Mouse (Mus musculus) erythroblast, adult 5-6 weeks (primary cell): ENCODE results near the gene Xpot. TPM values are rescaled to one million over a fixed set of nuclear protein-coding genes. Genes with fewer than 3 reads are reported as not detected.

Experiments
- ATAC-seq: replicated peaks from 2 replicates; pipeline ENCODE4 v1.8.0; 2016; ENCODE audit warnings: moderate number of reproducible peaks, mild to moderate bottlenecking, moderate TSS enrichment, inconsistent platforms; ENCODE audit not compliant: poor library complexity, low FRiP score, severe bottlenecking
- total RNA-seq, 2 experiments: library from RNA; stranded (forward) in 1 of 2; stranded (reverse) in 1 of 2; fragments of 150-400 nt in 1 of 2; fragments of 200-764, 138-1000 nt in 1 of 2; gene quantifications; 2 replicates each; pipeline versions ENCODE4 v1.2.3 to v1.2.4; 2015 to 2017; ENCODE audit warnings: low replicate concordance in 2 of 2

Gene Xpot
- total RNA-seq, 2 experiments from 2014 or later, result 16.1 to 26.0 TPM

GRCm38 (mm10) chr10:121625006-121625405 is 1.1 kb downstream of the Xpot start:
- no peak for ATAC-seq

DNA sequence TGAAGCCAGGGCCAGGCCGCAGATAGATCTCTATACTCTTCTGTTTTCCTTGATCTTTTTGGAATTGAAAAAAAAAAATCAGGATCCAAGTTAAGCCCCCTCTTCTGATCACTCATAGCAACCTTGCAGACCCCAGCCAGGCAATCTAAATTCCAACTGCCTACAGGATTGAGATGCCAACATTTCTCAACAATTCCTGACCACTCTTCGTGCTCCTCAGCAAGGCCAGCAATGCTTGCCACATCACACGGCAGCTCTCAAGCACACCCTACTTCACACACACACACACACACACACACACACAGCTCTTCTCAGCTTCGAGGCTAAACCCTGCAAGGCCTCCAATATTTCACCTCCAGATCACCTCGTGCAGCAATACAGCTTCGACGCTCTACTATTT is 2.5 kb downstream of the Xpot start:
- ATAC-seq, result no peak

GRCm38 (mm10) chr10:121622431-121622830 is 3.7 kb downstream of the Xpot start:
- ATAC-seq, result no peak

DNA sequence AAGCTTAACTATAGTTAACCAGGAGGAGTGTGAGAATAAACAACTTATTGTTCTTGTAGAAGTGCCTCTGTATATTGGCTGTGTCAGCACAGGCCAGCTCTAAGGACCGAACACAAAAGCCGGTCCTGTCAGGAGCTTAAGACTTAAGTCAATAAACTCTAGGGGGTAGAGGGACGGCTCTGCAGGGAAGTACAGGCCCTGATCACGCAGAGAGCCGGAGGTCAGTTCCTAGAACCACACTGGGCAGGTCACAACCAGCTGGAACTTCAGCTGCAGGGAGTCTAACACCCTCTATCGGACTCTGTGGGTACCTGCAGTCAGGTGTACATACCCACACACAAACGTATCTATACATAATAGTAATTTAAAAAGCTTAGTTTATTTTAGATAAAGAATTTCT is 10.2 kb downstream of the Xpot start:
- ATAC-seq, result no peak

GRCm38 (mm10) chr10:121615146-121615870 is 10.8 kb downstream of the Xpot start:
- ATAC-seq, result no peak

DNA sequence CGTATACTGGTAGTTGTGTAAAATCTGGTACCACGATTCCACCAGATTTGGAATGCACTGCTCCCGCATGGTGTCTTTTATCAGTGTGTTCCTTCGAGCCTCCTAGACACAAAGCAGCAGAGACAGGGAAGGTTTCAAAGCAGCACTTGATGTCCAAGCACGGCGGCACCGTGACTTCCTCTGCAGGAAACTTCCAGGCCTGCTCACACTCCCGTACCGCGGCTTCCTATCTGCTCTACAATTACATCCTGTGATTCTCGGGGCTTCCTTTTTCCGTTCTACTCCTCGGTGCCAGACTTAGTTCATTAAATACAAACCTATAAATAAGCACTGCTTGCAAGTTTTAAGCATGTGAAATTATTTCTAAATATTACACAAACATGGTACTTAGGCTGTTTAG is 12.6 kb downstream of the Xpot start:
- no peak for ATAC-seq

DNA sequence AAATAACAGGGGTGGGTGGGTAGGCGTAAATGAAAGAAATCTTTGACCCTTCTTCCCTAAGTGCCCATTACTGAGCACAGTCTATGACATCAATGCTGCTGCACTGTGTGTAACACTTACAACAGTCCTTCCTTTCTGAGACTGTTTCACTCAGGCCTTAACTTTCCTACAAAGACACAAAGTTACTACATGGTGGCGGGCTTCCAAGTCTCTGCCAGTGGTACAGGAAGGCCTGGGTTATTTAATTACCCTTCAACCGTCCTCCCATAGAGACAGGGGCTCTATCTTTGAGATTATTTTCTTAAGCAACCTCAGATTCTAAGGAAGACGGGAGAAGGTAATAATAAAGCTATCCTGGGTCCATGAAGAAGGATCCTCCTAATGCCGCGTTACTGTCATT is 13.7 kb downstream of the Xpot start:
- ATAC-seq, result no peak

DNA sequence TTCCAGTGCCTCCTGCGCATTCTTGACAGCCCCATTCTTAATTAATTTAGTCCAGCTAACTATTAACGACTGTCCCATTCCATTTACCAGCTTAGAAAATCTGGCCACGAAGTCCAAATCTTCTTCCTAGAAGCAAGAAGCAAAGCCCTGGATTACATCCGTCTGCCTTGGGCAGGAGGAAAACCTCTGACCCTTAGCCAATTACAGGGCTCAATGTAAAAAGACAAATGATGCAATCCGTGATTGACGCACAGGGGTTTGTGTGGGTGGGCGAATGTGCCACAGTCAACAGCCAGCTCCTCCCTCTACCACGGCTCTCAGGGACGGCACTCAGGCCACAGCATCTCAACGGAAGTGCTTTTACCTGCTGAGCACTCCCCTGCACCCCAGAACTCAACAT is 14.5 kb downstream of the Xpot start:
- ATAC-seq, result no peak

DNA sequence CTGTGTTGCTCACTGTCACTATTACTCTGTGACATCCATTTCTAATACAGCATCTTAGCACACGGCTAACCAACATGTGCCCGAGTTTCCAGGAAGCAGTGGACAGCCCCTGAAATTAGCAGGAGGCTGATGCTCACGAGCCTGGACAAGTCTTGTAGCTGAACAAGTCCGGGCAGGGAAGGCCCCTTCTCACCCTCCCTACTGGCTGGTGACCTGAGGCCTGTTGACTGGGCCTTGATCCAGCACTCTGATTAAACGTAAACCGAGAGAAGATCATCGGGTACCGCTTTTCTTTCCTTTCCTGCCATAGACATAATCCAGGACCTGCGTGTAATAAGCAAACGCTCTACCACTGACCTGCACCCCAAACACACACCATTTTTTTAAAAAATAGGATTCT is 18.0 kb downstream of the Xpot start:
- no peak for ATAC-seq

DNA sequence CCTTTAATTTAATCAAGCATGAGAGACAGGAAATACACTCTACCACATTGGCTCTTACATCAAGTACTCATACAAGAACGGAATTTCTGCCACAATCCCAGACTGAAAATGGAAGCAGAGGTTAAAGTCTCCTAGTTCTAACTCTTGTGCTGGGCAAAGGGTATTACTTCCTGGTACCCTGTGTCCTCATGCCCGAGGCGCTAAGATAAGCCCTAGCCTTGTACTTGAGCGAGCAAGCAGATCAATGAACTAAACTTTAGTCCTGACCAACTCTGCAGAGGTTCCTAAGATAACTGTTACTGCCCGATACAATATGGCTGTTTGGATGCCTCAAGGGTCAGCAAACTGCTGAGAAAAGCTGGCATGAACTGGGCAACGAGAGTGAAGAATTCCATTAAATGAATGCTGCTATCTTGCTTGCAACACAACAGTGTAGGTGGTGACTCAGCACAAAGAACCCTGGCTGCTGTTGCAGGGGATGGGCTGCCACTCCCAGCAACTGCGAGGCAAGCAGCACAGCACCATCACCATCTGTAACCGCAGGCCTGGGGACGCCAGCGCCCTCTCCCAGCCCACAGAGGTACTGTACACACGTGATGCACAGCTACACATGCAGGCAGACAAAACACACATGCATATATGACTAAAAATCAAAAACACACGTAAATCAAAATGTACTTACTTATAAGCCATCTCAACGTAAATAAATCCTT is 21.3 kb downstream of the Xpot start:
- ATAC-seq, result no peak

DNA sequence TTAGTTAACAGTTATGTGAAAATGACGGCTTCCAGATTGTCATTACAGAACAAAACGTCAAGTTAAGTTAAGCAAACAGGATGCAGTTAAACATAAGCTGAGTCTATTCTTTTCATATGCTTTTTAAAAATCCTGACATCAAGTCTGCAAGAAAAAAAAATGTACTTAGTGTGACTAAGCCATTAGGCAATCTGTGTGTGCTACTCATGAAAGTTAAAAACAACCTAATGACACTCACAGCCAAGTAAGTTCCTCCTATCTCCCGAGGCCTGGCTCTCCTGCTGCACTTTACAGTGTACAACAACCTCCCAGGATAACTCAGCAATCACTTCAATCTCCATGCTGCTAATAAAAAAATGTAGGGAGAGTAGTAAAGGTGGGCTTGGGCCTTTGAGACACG is 22.6 kb downstream of the Xpot start:
- ATAC-seq, result no peak

- ATAC-seq, result no peak
Observed at GRCm38 (mm10) chr10:121601272-121601671, 24.9 kb downstream of the Xpot start.

GRCm38 (mm10) chr10:121596580-121596979 is 29.6 kb downstream of the Xpot start:
- no peak for ATAC-seq

GRCm38 (mm10) chr10:121591106-121591505 is 35.0 kb downstream of the Xpot start:
- ATAC-seq, result no peak

GRCm38 (mm10) chr10:121587371-121587840 is 38.7 kb downstream of the Xpot start:
- no peak for ATAC-seq

DNA sequence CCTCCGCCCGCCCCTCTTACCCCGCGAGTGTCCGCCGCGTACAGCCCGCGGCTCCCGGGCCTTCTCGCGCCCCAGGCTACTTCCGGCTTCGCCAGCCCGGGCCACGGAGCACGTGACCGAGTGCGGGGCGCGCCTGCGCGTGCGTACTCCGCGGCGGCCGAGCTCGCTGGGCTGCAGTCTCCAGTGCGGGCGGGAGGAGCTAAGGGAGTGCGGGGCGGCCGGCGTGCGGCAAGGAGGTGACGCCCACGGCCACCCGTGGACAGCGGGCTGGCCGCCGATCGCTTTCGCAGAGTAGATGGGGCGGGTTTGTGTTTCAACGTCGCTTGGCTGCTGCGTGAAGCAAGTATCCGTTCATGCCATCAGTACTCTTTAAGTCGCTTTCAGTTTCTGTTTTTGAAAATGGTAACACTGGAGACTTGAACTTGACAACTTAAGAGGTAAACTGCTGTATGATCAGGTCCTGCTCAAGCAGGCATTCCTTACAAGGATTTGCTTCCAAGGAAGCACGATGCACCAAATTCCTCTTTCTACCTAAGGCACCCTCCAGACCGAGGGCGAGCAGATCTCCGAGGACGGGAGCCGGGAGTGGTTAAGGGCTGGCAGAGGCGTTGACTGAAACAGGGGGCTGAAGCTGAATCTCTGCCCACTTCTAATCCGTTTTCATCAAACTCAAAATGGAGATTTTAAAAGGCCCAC is 39.3 kb downstream of the Xpot start, which contains the start of gene Tbk1:
TSS of gene Tbk1 (minus strand) at position 113 of the 696 bp plus-strand sequence.
- ATAC-seq, result peak; percentile 93

GRCm38 (mm10) chr10:121585791-121586642 is 40.1 kb downstream of the Xpot start:
- peak; percentile 27; the same call in 1 of the 2 replicates for ATAC-seq

- no peak for ATAC-seq
Observed at GRCm38 (mm10) chr10:121585056-121585790, 40.9 kb downstream of the Xpot start.

DNA sequence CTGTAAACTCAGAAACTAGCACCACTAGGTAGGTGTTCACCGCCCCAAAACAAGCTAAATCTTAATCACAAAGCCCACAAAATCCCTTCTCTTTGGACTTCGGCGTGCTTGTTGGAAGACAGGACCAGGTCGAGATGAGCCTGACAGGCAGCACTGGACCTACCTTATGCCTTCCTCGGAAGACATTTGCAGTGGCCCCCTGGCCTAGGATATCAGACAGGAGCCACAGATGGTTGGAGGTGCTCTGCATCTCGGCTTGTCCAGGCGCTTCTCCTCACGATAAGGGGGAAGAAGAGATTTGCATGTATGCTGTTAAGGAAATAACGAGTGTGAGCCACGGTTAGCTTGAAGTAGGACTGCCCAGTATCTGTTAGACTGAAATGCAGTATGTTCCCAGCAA is 42.1 kb downstream of the Xpot start:
- ATAC-seq, result no peak
